Mouse (Mus musculus): Measurements from ENCODE around the gene Gm20388. TPM values are rescaled to one million over a fixed set of nuclear protein-coding genes. Genes with fewer than 3 reads are reported as not detected.

Gm20388 gene
- total RNA-seq, 2 experiments from 2014 or later = 1.3 to 8.5 TPM

DNA sequence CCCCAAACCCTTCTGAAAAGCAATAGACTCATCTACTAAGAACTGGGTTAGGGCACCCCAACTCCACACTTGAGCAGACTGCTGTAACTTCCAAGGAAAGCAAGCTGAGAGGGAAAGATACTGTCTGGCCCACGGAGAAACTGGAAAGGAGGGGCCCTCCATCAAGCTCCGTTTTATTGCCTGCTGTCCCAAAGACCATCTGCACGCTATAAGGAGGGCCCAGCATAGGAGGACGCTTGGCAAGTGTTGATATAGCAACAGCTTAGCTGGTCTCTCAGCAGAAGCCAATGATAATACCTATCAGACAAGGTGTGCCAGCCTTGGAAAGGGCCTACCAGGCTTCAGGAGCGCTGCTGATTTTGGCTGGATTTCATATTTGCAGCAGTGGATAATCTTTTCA lies 3940.9 kb downstream of the Gm20388 start:
- DNase-seq (ENCODE audit: low spot score in 2 of 2) = no peak

DNA sequence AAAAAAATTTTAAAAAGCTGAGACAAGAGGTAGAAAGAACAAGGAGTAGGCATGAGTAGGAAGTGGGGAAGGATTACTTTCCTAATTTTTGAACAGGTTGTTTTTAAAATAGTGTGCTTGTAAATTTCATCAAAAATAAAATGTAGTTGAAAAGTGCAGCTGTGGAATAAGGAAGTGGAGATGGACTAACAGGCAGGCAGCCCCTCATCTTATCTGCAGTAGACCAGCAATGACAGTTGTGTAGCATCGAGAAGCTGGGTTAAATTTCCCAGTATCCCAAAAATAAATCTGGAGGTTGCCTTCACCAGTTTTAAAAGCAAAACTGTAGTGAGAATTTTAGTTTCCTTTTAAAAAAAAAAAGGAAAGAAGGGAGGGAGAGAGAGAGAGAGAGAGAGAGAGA lies 3943.6 kb downstream of the Gm20388 start:
- no peak for DNase-seq (ENCODE audit: low spot score in 2 of 2)

DNA sequence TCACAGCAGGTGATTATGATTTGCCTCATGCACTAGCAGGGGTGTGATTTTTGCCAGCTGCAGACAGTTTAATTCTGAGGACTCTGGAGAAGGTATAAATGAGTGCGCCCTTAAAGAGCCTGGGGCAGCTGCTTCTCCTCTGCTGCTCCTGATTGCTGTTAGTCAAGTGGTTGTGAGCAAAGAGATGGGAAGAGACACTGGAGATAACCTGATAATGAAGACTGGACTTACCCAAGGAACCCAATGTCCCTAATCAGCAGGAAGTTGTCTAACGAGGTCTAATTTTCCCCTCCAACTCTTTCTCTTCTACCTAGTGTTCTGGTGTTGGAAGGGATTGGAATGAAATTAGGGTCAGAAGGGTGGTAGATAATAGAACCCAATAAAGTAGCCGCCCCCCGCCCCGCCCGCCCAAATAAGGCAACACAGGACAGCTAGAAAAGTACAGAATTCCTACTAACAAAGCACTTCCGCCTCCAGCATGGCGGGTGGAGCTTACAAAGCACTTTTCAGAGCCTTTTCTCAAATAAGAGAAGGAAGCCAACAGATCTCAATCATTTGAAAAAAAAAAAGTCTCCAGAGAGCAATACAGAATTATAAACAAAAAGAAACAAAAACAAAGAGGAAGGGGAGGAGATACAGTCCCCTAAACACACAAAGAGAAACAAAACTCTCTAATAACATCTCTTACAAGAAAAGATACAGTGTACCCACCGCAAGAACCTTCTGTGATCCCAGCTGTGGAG lies 3944.3 kb downstream of the Gm20388 start:
- DNase-seq (ENCODE audit: low spot score in 2 of 2) = no peak

DNA sequence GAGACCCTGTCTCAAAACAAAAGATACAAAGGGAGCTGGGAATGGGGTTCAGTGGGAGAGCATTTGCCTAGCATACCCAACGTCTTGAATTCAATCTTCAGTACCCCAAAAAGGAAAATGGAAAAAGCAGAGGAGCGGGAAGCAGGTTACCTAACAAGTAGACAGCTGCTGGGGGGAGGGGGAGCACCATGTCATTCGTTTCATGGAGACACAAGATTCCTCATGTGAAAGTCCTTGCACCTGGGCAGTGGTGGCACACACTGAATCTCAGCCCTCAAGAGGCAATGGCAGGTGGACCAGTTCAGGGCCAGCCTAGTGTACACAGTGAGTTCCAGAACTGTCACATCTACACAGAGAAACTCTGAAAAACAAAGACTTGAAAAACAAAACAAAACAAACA lies 3946.7 kb downstream of the Gm20388 start:
- no peak for DNase-seq (ENCODE audit: low spot score in 2 of 2)

DNA sequence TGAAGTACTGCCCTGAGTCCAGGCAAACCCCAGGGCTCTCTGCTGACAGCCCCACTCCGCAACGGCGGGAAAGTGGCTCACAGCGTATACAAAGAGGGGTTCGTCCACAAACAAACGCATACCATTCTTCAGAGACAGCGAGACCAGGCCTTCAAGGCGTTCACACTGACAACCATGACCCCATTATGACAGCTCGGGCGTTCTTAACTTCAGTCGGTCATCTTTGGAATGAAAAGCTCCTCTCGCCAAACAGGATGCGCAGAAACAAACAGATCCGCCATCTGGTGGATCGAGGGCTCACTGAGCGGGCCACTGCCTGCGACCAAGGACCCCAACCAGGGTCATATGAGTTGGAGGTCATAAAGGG lies 3947.9 kb downstream of the Gm20388 start:
- DNase-seq (ENCODE audit: low spot score in 2 of 2) = peak in 1 of 2 experiments; percentile 13

DNA sequence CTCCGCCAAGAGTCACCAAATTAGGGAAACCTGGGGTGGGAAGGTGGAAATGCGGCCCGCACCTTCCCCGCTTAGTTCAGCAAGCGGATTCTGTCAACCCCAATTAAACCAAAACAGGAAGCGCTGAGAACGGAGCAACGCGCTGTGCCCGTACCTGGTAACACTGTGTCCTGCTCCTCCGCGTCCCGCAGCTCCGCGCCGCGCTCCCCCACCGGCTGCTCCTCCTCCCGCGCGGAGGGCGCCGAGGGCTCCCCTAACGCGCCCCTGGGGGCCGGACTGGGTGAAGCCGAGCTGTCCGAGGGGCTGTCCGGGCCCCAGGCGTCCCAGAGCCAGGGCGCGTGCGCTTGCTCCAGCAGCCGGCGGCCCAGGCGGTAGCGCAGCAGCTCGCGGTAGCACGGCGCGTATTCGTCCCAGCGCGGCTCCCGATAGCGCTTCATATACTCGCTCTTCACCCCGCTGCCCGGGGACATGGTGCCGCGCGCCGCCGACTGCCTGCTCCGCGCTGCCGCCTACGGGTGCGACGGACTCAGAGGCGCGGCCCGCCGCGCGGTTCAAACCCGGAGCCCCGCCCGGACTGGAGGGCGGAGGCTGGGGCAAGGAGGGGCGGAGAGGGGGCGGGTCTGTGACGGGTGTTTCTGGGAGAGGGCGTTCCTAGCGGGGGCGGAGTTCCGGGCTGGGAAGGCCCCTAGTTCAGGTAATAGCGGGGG lies 3948.5 kb downstream of the Gm20388 start:
- DNase-seq (ENCODE audit: low spot score in 2 of 2) = peak; percentile 89 to 90

DNA sequence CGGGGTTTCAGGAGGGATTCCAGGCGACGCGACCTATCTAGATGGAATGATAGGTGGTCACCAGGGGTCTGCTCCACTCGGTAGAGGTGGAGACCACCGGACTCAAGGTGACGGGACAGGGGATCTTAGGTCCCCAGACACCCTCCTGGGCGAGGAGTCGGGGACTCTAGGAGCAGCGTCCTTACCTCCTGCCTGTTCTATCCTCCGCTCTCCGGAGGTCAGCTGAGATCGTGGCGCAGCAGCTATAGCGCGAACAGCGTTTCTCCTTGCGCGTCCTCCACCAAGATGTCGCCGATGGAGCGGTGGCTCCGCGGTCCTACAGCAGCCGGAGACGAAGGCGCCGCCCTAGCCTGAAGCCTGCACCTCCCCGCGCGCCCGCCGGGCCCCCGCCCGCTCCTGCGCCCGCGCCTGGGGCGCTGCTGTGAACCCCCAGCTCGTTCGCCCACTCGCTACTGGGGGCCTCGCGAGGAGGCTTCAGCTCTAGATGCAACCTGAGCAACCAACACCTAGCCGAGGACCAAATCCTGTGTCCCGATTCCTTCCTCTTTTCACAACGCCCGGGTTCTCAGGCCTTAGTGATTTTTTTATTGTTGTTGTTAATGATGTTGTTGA lies 3949.1 kb downstream of the Gm20388 start, which contains the start of gene Ccsap:
Ccsap (minus strand) TSS at position 562 of the 612 bp plus-strand sequence.
- peak; percentile 50 to 53 for DNase-seq (ENCODE audit: low spot score in 2 of 2)

DNA sequence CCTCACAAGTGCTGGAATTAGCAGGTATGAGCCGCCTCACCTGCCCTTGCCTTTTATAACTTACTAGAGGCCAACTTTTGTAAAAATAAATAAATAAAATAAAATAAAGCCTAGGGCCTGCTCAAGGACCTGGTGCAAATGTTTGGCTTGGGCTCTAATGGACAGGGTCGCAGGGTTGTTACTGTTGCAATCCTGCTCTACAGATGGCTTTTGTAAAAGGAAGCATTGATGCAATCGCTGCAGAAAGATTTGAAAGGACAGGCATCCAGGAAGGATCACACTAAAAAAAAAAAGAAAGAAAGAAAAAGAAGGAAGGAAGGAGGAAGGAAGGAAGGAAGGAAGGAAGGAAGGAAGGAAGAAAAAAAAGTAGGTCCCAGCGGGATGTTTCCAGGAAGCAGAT lies 3949.7 kb downstream of the Gm20388 start:
- no peak for DNase-seq (ENCODE audit: low spot score in 2 of 2)

DNA sequence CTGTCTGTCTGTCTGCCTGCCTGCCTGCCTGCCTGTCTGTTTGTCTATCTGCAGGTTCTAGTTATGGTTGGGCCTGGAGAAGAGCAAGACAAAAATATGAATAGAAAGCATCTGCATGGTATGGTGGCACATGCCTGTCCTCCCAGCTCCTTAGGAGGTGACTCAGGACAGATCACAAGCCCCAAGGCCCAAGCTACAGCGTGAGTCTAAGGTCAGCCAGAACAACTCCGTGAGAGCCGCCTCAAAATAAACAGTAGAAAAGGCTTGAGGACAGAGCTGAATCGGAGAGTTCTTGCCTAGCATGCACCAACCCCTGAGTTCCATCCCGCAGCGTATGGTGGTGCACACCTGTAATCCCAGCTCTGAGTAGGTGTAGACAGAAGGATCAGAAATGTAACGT lies 3955.1 kb downstream of the Gm20388 start:
- no peak for DNase-seq (ENCODE audit: low spot score in 2 of 2)

DNA sequence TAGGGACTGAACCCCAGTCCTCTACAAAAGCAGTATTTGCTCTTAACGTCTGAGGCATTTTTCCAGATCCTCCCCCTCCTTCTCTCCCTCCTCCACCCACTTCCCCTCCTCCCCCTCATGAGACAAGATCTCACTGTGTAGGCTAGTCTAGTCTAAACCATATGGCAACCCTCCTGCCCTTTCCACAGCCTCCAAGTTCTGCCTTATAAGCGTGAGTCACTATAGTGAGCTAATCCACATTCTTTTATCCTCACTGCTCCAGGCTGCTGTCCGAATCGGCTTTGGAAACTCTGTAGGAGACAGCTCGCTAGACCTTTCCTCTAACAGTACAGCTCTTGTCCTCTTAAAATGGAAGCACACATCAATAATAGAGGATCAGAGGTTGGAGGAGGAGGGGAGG lies 3956.3 kb downstream of the Gm20388 start:
- no peak for DNase-seq (ENCODE audit: low spot score in 2 of 2)

DNA sequence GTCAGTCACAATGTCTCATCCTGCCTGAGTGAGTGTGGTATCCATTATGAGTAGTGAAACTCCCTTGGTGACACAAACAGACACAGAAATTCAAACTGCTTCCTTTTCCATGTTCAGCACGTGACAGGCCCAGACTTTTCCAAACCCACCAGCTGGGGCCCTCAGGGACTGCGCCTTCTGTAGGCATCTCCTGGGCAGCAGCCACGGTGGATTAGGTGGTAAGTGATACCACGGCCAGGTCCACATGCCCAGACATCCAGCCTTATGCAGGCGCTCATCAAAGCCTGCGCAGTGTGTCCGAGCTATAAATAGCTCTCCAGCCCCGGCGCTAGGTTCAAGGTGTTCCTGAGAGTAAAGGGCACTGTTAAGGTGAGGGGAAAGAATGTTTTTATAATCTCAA lies 3961.4 kb downstream of the Gm20388 start:
- DNase-seq (ENCODE audit: low spot score in 2 of 2) = no peak

DNA sequence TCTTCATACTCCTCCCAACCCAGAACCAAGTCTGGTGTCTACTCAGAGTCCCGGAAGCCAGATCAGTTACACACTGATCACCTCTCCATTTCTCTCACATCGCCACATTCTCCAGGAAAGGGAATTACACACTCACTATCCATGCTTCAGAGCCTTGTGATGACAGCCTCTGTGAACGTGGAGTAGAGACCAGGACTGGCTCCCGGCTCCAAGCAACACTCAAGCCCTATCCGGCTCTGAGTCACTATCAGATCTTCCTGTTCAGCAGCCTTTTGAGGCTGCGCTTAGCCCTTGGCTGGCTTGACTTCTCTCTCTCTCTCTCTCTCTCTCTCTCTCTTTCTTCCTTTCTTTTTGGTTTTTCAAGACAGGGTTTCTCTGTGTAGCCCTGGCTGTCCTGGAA lies 3962.7 kb downstream of the Gm20388 start:
- no peak for DNase-seq (ENCODE audit: low spot score in 2 of 2)

DNA sequence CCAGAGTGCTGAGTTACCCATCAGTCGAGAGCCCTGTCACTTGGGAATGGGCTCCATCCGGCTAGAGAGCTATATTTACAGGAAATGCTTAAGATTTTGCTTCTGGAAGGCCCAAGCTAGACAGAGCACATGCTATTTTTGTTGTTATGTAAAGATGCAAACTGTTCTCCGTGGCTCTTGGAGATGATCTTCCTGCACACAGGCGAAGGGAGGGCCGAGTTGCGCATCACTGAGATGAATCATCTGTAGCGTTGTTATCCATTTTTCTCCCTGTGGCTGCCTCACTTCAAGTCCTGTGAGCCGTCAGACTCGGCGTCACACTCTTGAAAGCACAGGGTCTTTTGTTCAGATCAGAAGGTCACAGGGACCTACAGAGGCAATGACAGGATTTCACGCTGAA lies 3963.7 kb downstream of the Gm20388 start:
- DNase-seq (ENCODE audit: low spot score in 2 of 2) = no peak

DNA sequence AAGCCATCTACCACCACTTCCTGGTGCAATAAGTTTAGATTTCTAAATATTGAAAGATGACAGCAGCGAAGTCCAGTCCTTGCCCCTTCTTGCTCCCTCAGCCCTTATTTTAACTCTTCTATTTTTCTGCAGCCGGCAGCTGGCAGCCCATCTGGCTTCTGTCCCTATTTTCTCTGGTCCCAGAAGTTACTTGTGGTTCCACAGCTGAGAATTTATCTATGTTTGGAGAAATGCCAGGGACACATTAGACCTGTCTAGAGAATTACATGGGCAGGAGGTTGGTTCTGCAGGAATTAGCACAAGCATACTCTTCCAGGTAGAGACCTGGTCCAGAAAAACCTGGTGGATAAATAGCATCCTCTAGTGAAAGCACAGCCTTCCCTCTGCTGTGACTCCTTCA lies 3967.2 kb downstream of the Gm20388 start:
- DNase-seq (ENCODE audit: low spot score in 2 of 2) = no peak

DNA sequence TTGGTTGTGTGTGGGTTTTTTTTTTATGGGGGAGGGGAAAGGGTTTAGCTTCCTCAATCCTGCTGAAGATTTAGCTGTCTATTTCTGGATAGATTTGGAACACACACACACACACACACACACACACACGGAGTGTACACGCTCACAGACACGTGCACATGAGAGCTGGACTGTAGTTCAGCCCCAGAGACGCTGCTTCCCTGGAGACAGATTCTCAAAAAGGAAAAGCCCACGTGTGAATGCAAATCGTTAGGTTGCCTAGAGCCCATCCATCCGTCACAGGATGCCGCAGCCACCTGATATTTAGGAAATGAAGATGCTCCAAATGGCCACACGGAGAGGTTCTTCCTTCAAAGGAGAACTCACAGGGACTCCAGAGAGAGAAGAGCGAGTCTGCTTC lies 3969.6 kb downstream of the Gm20388 start:
- no peak for DNase-seq (ENCODE audit: low spot score in 2 of 2)

DNA sequence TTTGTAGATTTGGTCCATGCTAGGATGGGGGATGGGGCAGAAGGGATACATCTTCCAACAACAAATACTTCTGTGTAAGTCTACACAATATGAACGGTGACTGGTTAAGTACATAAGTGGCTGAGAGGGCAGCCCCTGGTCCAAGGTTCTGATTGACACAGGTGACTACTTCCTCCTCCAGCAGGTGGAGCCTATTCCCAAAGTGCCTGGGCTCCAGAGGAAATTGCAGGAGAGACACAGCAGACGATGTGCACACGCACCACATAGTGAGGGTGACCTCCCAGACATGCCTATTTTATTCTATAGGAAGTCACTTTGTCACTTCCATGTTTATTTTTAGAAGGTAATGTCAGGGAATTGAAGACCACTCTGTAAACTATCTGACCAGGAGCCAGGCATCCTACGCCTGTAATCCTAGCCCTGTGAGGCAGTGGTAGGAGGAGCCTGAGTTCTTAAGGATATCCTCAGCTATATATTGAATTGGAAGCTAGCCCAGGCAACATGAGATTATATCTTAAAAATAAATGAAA lies 3970.2 kb downstream of the Gm20388 start:
- DNase-seq (ENCODE audit: low spot score in 2 of 2) = no peak

DNA sequence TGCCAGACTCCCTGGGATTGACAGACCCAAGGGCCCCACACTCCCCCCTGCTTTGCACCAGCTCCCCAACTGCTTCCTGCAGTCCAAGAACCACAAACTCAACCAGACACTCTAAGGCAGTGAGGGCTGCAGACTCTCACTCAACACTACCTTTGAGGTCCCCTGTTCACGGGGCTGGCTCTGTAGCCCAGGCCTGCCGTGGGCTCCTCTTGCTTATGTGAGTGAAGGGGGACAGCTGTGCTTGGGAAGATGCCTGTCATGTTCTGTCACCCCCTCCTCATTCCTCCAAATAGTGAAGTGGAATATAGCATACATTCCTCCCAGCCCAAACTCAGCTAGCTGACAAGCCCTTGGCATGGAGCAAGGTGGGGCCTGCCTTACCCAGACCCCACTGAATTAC lies 3971.8 kb downstream of the Gm20388 start:
- DNase-seq (ENCODE audit: low spot score in 2 of 2) = no peak

DNA sequence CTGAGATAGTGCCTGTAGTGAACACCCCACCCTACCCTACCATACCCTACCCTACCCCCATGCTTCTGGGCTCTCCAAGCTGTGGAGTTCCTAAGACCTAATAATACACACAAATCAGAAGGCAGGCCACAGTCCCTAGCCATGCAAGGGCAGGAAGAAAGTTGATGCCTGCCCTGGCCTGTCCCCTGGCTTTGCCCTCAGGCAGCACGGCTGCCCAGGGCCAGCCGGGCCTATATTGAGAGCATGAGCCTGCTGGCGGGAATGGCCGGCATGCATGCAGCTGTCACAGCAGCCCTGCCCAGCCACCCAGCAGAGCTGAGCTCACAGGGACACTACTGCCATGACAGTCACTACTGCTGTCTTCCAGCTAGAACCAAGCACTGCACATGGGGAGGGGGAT lies 3972.5 kb downstream of the Gm20388 start:
- DNase-seq (ENCODE audit: low spot score in 2 of 2) = no peak

DNA sequence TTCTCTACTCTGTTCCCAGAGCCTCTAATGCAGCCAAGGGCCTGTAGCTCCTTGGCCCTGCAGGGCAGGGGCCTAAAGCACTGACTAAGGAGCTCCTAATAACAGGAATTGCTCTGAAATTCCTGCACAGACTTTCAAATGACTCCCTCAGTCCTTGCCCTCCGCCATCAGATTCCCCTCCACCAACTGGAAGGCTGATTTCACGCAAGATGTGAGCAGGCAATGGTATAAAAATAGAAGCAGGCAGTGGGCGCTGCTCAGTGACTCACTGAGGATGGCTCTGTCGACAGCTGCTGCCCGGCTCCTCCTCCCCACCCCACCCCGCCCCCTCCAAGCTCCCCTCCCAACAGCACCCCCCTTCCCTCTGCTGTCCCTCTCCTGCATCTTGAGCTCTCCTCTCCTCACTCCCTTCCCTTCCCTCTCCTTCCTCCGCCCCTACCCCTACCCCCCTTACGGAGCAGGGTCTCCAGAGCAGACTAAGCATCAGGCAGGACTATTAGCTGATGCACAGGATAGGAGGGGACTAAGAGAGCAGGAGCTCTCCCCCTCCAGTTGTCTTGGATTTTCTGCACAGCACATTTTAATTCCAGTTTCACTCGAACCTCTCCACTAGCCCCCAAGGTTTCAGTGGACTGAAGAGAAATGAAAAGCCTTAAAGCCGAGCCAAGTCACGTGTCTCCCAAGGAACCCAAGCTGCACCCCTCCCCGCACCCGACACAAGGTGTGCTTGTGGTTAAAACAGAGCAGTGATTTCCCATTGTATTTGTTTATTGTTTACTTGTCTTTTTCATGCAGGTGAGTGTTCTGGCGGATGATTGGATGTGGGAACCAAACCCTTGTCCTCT lies 3974.3 kb downstream of the Gm20388 start:
- DNase-seq (ENCODE audit: low spot score in 2 of 2) = no peak

DNA sequence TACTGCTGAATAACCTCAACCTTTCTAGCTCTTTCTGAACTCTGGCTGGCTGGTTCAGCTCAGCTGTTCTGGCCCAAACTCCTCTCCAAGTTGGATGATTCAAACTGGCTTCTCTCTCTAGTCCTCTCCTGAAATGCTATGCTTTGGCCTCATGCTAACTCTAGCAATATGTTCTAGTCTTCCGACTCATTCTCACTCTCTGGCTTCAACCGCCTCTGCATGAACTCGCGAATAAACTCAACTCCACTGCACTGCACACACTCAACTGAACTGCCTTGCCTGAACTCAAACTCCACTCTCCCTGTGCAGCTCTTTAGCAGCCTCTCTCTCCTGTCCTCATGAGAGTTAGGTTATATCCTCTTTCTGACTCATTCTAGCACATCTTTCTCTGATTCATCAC lies 3976.5 kb downstream of the Gm20388 start:
- DNase-seq (ENCODE audit: low spot score in 2 of 2) = no peak

DNA sequence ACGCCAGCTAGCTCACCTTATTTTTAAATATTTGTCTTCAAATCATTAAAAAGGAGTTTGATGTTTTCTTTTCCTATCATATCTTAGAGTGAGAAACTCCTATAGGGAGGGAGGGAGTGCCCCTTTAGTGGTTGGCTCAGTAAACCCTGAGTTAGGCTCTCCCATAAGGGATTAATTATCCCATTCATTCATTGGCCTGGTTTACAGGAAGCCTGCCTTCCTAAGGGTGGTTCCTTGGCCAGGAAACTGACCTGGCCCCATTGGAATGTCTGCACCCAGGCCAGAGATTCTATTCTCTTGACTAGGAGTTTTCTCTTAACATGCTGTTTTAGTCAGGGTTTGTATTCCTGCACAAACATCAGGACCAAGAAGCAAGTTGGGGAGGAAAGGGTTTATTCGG lies 3977.3 kb downstream of the Gm20388 start:
- DNase-seq (ENCODE audit: low spot score in 2 of 2) = no peak

Measured in adrenal gland, adult 18-20 months (tissue).